Mouse (Mus musculus) megakaryocyte, embryonic 14.5 days (primary cell): ENCODE results near the gene Cdipt. TPM values are rescaled to one million over a fixed set of nuclear protein-coding genes. Genes with fewer than 3 reads are reported as not detected.
A peak's percentile ranks its signal among the peaks of the same experiment; 100 is the strongest.

Experiments
- H3K27me3 ChIP-seq: replicated peaks from 2 replicates; pipeline ENCODE3; 2012; ENCODE audit warnings: inconsistent platforms
- H3K36me3 ChIP-seq: replicated peaks from 2 replicates; pipeline ENCODE3; 2012; ENCODE audit warnings: low read length, inconsistent platforms, mixed read lengths
- H3K4me1 ChIP-seq: 2 replicates; pipeline ENCODE4 v1.6.1; 2012; ENCODE audit warnings: inconsistent platforms
- H3K4me3 ChIP-seq: replicated peaks from 2 replicates; pipeline ENCODE3; 2012; ENCODE audit warnings: moderate library complexity, mild to moderate bottlenecking, inconsistent platforms
- H3K9me3 ChIP-seq: 2 replicates; pipeline ENCODE4 v1.6.1; 2012; ENCODE audit warnings: inconsistent platforms
- FLI1 ChIP-seq: IDR thresholded peaks from 2 replicates; pipeline ENCODE4 v1.6.1; 2012; ENCODE audit warnings: low read length, inconsistent platforms, mixed read lengths
- GATA1 ChIP-seq: IDR thresholded peaks from 3 replicates; pipeline ENCODE4 v1.6.1; 2012; ENCODE audit warnings: mixed read lengths, low read length, inconsistent platforms, borderline replicate concordance
- polyA plus RNA-seq: library from polyadenylated mRNA; stranded (reverse); fragments of >175 nt; gene quantifications from 2 replicates; pipeline ENCODE4 v1.2.3, GENCODE M21; 2012; ENCODE audit warnings: low replicate concordance; ENCODE audit not compliant: insufficient read depth

Gene Cdipt
- polyA plus RNA-seq, 1 experiment, result 211 TPM

GRCm38 (mm10) chr7:126975493-126975892 lies 221 bp upstream of the Cdipt start:
- H3K36me3 ChIP-seq, result peaks cover 29% of the 10 kb centered on the region
- TF ChIP-seq GATA1, result no peak
- no peak for TF ChIP-seq FLI1
- peaks cover 60% of the 10 kb centered on the region for H3K4me1 ChIP-seq
- H3K27me3 ChIP-seq, result peaks cover 1% of the 10 kb centered on the region
- H3K9me3 ChIP-seq, result no peaks in the 10 kb centered on the region
- peak overlapping the region; percentile 95 for H3K4me3 ChIP-seq

GRCm38 (mm10) chr7:126975950-126976866 lies 494 bp downstream of the Cdipt start, which contains the start of gene Cdiptos:
TSS of gene Cdiptos (minus strand) at chr7:126976098.
- Histone ChIP-seq H3K9me3 (no peaks in the 10 kb centered on the region), H3K4me3 (peak within 1 kb of the TSS; percentile 95), H3K27me3 (peaks cover 1% of the 10 kb centered on the region), H3K4me1 (peaks cover 59% of the 10 kb centered on the region), H3K36me3 (peaks cover 35% of the 10 kb centered on the region)
- TF ChIP-seq GATA1 (no peak), FLI1 (0 out of 2 replicates have a peak, but pooled peaks have one; percentile 16)

GRCm38 (mm10) chr7:126976878-126977459 lies 1.3 kb downstream of the Cdipt start:
- Histone ChIP-seq H3K4me1 (peaks cover 63% of the 10 kb centered on the region), H3K4me3 (peak overlapping the region; percentile 95), H3K27me3 (peaks cover 1% of the 10 kb centered on the region), H3K9me3 (no peaks in the 10 kb centered on the region), H3K36me3 (peaks cover 41% of the 10 kb centered on the region)
- no peak for TF ChIP-seq FLI1
- no peak for TF ChIP-seq GATA1

- Histone ChIP-seq H3K9me3 (no peaks in the 10 kb centered on the region), H3K4me1 (peaks cover 62% of the 10 kb centered on the region), H3K36me3 (peaks cover 58% of the 10 kb centered on the region), H3K27me3 (no peaks in the 10 kb centered on the region), H3K4me3 (no peak overlapping the region)
- TF ChIP-seq GATA1, result no peak
- no peak for TF ChIP-seq FLI1
These were observed 3.1 kb downstream of the Cdipt start for GRCm38 (mm10) chr7:126978841-126979240.

GRCm38 (mm10) chr7:126981601-126982000 lies 5.9 kb downstream of the Cdipt start:
- TF ChIP-seq FLI1, result no peak
- no peak for TF ChIP-seq GATA1
- H3K36me3 ChIP-seq, result peaks cover 82% of the 10 kb centered on the region
- H3K4me1 ChIP-seq, result peaks cover 51% of the 10 kb centered on the region

GRCm38 (mm10) chr7:126982054-126982453 lies 6.3 kb downstream of the Cdipt start:
- TF ChIP-seq FLI1, result no peak
- Histone ChIP-seq H3K4me1 (peaks cover 46% of the 10 kb centered on the region), H3K4me3 (no peak overlapping the region), H3K36me3 (peaks cover 87% of the 10 kb centered on the region), H3K9me3 (no peaks in the 10 kb centered on the region), H3K27me3 (no peaks in the 10 kb centered on the region)

More at GRCm38 (mm10) chr7:126981601-126982000, 5.9 kb downstream of the Cdipt start:
- Histone ChIP-seq H3K4me3 (no peak overlapping the region), H3K9me3 (no peaks in the 10 kb centered on the region), H3K27me3 (no peaks in the 10 kb centered on the region)

- Histone ChIP-seq H3K36me3 (peaks cover 91% of the 10 kb centered on the region), H3K4me1 (peaks cover 38% of the 10 kb centered on the region), H3K27me3 (no peaks in the 10 kb centered on the region), H3K9me3 (no peaks in the 10 kb centered on the region), H3K4me3 (no peak overlapping the region)
- TF ChIP-seq GATA1 (no peak), FLI1 (no peak)
These were observed 7.4 kb downstream of the Cdipt start for GRCm38 (mm10) chr7:126983113-126983512.

GRCm38 (mm10) chr7:126984667-126985444 lies 9.1 kb downstream of the Cdipt start:
- Histone ChIP-seq H3K9me3 (no peaks in the 10 kb centered on the region), H3K4me3 (no peak overlapping the region), H3K27me3 (no peaks in the 10 kb centered on the region), H3K4me1 (peaks cover 20% of the 10 kb centered on the region), H3K36me3 (peaks cover 91% of the 10 kb centered on the region)
- TF ChIP-seq GATA1 (no peak), FLI1 (no peak)

GRCm38 (mm10) chr7:126986319-126986718 lies 10.6 kb downstream of the Cdipt start:
- Histone ChIP-seq H3K9me3 (no peaks in the 10 kb centered on the region), H3K4me3 (no peak overlapping the region), H3K4me1 (peaks cover 12% of the 10 kb centered on the region; the same call in 1 of the 2 replicates), H3K36me3 (peaks cover 89% of the 10 kb centered on the region), H3K27me3 (no peaks in the 10 kb centered on the region)
- TF ChIP-seq GATA1, result no peak
- no peak for TF ChIP-seq FLI1
